Mouse (Mus musculus) heart, adult 2 months (tissue): ENCODE results near the gene Lhfpl2. TPM values are rescaled to one million over a fixed set of nuclear protein-coding genes. Genes with fewer than 3 reads are reported as not detected.

Experiments
- DNase-seq, 2 experiments: peaks; one replicate each; pipeline ENCODE4 v3.0.0; 2021
- H3K27ac ChIP-seq: fragments of 200-600 bp; 2 replicates; pipeline ENCODE4 v1.8.1; 2022
- H3K27me3 ChIP-seq: fragments of 200-500 bp; 2 replicates; pipeline ENCODE4 v1.6.1; 2012; ENCODE audit warnings: mild to moderate bottlenecking, low read length, inconsistent platforms, mixed read lengths; ENCODE audit not compliant: control insufficient read depth, insufficient read depth
- H3K36me3 ChIP-seq: fragments of 200-500 bp; 2 replicates; pipeline ENCODE4 v1.6.1; 2012; ENCODE audit warnings: low read length, inconsistent platforms; ENCODE audit not compliant: control insufficient read depth, insufficient read depth
- H3K4me1 ChIP-seq: fragments of 200-500 bp; 2 replicates; pipeline ENCODE4 v1.6.1; 2011; ENCODE audit warnings: low read length; ENCODE audit not compliant: control insufficient read depth, insufficient read depth
- H3K4me3 ChIP-seq: fragments of 200-600 bp; 2 replicates; pipeline ENCODE4 v1.8.1; 2022
- H3K79me2 ChIP-seq: fragments of 200-500 bp; replicated peaks from 2 replicates; pipeline ENCODE4 v1.6.1; 2012; ENCODE audit warnings: mild to moderate bottlenecking, inconsistent platforms, low read length, moderate library complexity, mixed read lengths; ENCODE audit not compliant: control insufficient read depth, insufficient read depth
- H3K9ac ChIP-seq: fragments of 200-500 bp; 2 replicates; pipeline ENCODE4 v1.6.1; 2012; ENCODE audit warnings: low read depth, mild to moderate bottlenecking, control low read depth, inconsistent platforms, low read length, mixed read lengths
- CTCF ChIP-seq: fragments of 200-600 bp; IDR thresholded peaks from 2 replicates; pipeline ENCODE4 v1.8.1; 2022; ENCODE audit warnings: antibody characterized with exemption, mild to moderate bottlenecking, moderate library complexity
- EP300 ChIP-seq: fragments of 200-500 bp; IDR thresholded peaks from 2 replicates; pipeline ENCODE4 v1.6.1; 2011; ENCODE audit warnings: low read depth, low read length, control low read depth; ENCODE audit not compliant: insufficient read depth
- POLR2A ChIP-seq: fragments of 200-500 bp; IDR thresholded peaks from 2 replicates; pipeline ENCODE4 v1.6.1; 2011; ENCODE audit warnings: mild to moderate bottlenecking, low read depth, low read length, control low read depth; ENCODE audit not compliant: insufficient read depth
- WGBS: fragments of 180-500 bp; shearing (Covaris S2); methylation state at CpG from one replicate; pipeline ENCODE4 v1.1.7; 2018; 5-methylcytosine and 5-hydroxymethylcytosine counted together
- intact Hi-C: fragments of 180-260 bp; cut with DNase I; formaldehyde crosslinking; loops from one replicate; pipeline ENCODE4 v1.15.1; 2025
- polyA plus RNA-seq: library from polyadenylated mRNA; depleted of rRNA; stranded (reverse); fragments of >200 nt; gene quantifications from 2 replicates; pipeline ENCODE4 v1.2.3, GENCODE M21; 2012
- total RNA-seq, 2 experiments: library from RNA; stranded (reverse); gene quantifications; 2 replicates each; pipeline ENCODE4 v1.2.3; 2021

The Lhfpl2 gene
- total and polyA plus RNA-seq, 3 experiments, result 2.8 to 4.0 (median 3.5) TPM

- Histone ChIP-seq H3K27ac (peak overlapping the region; percentile 45; the same call in 1 of the 2 replicates), H3K4me3 (no peak overlapping the region), H3K9ac (no peak overlapping the region), H3K4me1 (peaks cover 26% of the 10 kb centered on the region), H3K79me2 (no peaks in the 10 kb centered on the region), H3K27me3 (no peaks in the 10 kb centered on the region), H3K36me3 (no peaks in the 10 kb centered on the region)
- 43% methylated on average over 13 of the region's 13 CpGs for WGBS
- TF ChIP-seq EP300, result 0 out of 2 replicates have a peak, but pooled peaks have one; percentile 24
- no peak for TF ChIP-seq CTCF
- peak; percentile 64 to 66 for DNase-seq
- intact Hi-C loops, result loop anchor here (5.0 kb wide), 3 partner anchors 40 to 295 kb away; no protein-coding TSS in a partner anchor
Observed at GRCm38 (mm10) chr13:94132187-94132995, 74.8 kb downstream of the Lhfpl2 start.

- H3K4me3 ChIP-seq, result no peak overlapping the region
- H3K27ac ChIP-seq, result no peak overlapping the region; the same call in 1 of the 2 replicates
- H3K79me2 ChIP-seq, result no peaks in the 10 kb centered on the region
- TF ChIP-seq POLR2A (no peak), EP300 (no peak), CTCF (no peak)
- 44% methylated on average over 7 of the region's 7 CpGs for WGBS
- no peaks in the 10 kb centered on the region for H3K27me3 ChIP-seq
- H3K9ac ChIP-seq, result no peak overlapping the region
- H3K36me3 ChIP-seq, result no peaks in the 10 kb centered on the region
- peaks cover 28% of the 10 kb centered on the region for H3K4me1 ChIP-seq
- DNase-seq, result no peak
- intact Hi-C loops, result loop anchor here (5.0 kb wide), 4 partner anchors 37 to 297 kb away; no protein-coding TSS in a partner anchor
Observed at GRCm38 (mm10) chr13:94134646-94135045, 77.0 kb downstream of the Lhfpl2 start.

GRCm38 (mm10) chr13:94135180-94135579, 77.6 kb downstream of the Lhfpl2 start:
- WGBS, result 39% methylated on average over 7 of the region's 7 CpGs
- Histone ChIP-seq H3K4me1 (peaks cover 30% of the 10 kb centered on the region), H3K27me3 (no peaks in the 10 kb centered on the region), H3K36me3 (no peaks in the 10 kb centered on the region), H3K27ac (peak overlapping the region; percentile 51), H3K9ac (no peak overlapping the region), H3K79me2 (no peaks in the 10 kb centered on the region), H3K4me3 (no peak overlapping the region)
- intact Hi-C loops, result loop anchor here (5.0 kb wide), 1 partner anchor 38 kb away; no protein-coding TSS in a partner anchor
- 0 out of 2 replicates have a peak, but pooled peaks have one; percentile 8 for TF ChIP-seq EP300
- TF ChIP-seq POLR2A, result no peak
- TF ChIP-seq CTCF, result no peak
- DNase-seq, result peak; percentile 67 to 82

- Histone ChIP-seq H3K79me2 (no peaks in the 10 kb centered on the region), H3K36me3 (no peaks in the 10 kb centered on the region), H3K9ac (no peak overlapping the region), H3K4me1 (peaks cover 18% of the 10 kb centered on the region), H3K27me3 (no peaks in the 10 kb centered on the region), H3K4me3 (no peak overlapping the region), H3K27ac (peak overlapping the region; percentile 16; the same call in 1 of the 2 replicates)
- peak in 1 of 2 experiments; percentile 36 for DNase-seq
- intact Hi-C loops, result loop anchor here (5.0 kb wide), 2 partner anchors 43 to 78 kb away; no protein-coding TSS in a partner anchor
- 50% methylated on average over 14 of the region's 14 CpGs for WGBS
- TF ChIP-seq POLR2A, result no peak
- no peak for TF ChIP-seq EP300
- no peak for TF ChIP-seq CTCF
Observed at GRCm38 (mm10) chr13:94139713-94140445, 82.3 kb downstream of the Lhfpl2 start.

GRCm38 (mm10) chr13:94140446-94140845, 82.8 kb downstream of the Lhfpl2 start:
- Histone ChIP-seq H3K79me2 (no peaks in the 10 kb centered on the region), H3K36me3 (no peaks in the 10 kb centered on the region), H3K27me3 (no peaks in the 10 kb centered on the region), H3K4me1 (peaks cover 16% of the 10 kb centered on the region), H3K4me3 (no peak overlapping the region), H3K27ac (no peak overlapping the region), H3K9ac (no peak overlapping the region)
- intact Hi-C loops, result loop anchor here (5.0 kb wide), 1 partner anchor 78 kb away; no protein-coding TSS in a partner anchor
- no peak for TF ChIP-seq EP300
- TF ChIP-seq POLR2A, result no peak
- no peak for TF ChIP-seq CTCF
- 74% methylated on average over 4 of the region's 4 CpGs for WGBS
- DNase-seq, result no peak

GRCm38 (mm10) chr13:94143063-94143652, 85.6 kb downstream of the Lhfpl2 start:
- intact Hi-C loops, result loop anchor here (5.0 kb wide), 1 partner anchor 81 kb away; no protein-coding TSS in a partner anchor
- Histone ChIP-seq H3K4me3 (no peak overlapping the region), H3K36me3 (no peaks in the 10 kb centered on the region), H3K9ac (no peak overlapping the region), H3K27me3 (no peaks in the 10 kb centered on the region), H3K4me1 (peaks cover 11% of the 10 kb centered on the region), H3K79me2 (no peaks in the 10 kb centered on the region), H3K27ac (no peak overlapping the region)
- TF ChIP-seq POLR2A (no peak), EP300 (peak; percentile 41; the same call in 1 of the 2 replicates), CTCF (peak; percentile 53)
- DNase-seq, result peak in 1 of 2 experiments; percentile 44
- WGBS, result 28% methylated on average over 12 of the region's 12 CpGs
